Mouse (Mus musculus): ENCODE measurements at regions not wholly inside any gene's neighbourhood (a gene's known extent, or its start where the extent isn't known, plus 50 kb on each side); places are given as distances from the start of the nearest gene placed in this dataset.

- in situ Hi-C loops (cut with MboI, MseI) = no loop called here
Observed at GRCm38 (mm10) chr11:111818124-111818523, 752.2 kb downstream of the Kcnj2 start.

GRCm38 (mm10) chr11:111820356-111820755 is 754.4 kb downstream of the Kcnj2 start:
- in situ Hi-C loops (cut with MboI, MseI) = loop anchor here (10.0 kb wide), 1 partner anchor 1646 kb away; no protein-coding TSS in a partner anchor

- in situ Hi-C loops (cut with MboI, MseI) = loop anchor here (10.0 kb wide), 1 partner anchor 1654 kb away; no protein-coding TSS in a partner anchor
Observed at GRCm38 (mm10) chr11:111828455-111828854, 762.5 kb downstream of the Kcnj2 start.

- in situ Hi-C loops (cut with MboI, MseI) = no loop called here
Observed at GRCm38 (mm10) chr11:111838996-111839395, 773.0 kb downstream of the Kcnj2 start.

GRCm38 (mm10) chr11:111843728-111844258 is 777.8 kb downstream of the Kcnj2 start:
- in situ Hi-C loops (cut with MboI, MseI) = no loop called here

GRCm38 (mm10) chr11:111844382-111845027 is 778.5 kb downstream of the Kcnj2 start:
- in situ Hi-C loops (cut with MboI, MseI) = no loop called here

GRCm38 (mm10) chr11:111857288-111857687 is 791.3 kb downstream of the Kcnj2 start:
- in situ Hi-C loops (cut with MboI, MseI) = no loop called here

- in situ Hi-C loops (cut with MboI, MseI) = no loop called here
Observed at GRCm38 (mm10) chr11:111858111-111858510, 792.1 kb downstream of the Kcnj2 start.

- in situ Hi-C loops (cut with MboI, MseI) = no loop called here
Observed at GRCm38 (mm10) chr11:111865143-111865542, 799.2 kb downstream of the Kcnj2 start.

GRCm38 (mm10) chr11:111875406-111875805 is 809.4 kb downstream of the Kcnj2 start:
- in situ Hi-C loops (cut with MboI, MseI) = no loop called here

GRCm38 (mm10) chr11:111880146-111880545 is 814.2 kb downstream of the Kcnj2 start:
- in situ Hi-C loops (cut with MboI, MseI) = no loop called here

- in situ Hi-C loops (cut with MboI, MseI) = no loop called here
Observed at GRCm38 (mm10) chr11:111890026-111890425, 824.1 kb downstream of the Kcnj2 start.

- in situ Hi-C loops (cut with MboI, MseI) = no loop called here
Observed at GRCm38 (mm10) chr11:111893861-111894260, 827.9 kb downstream of the Kcnj2 start.

- in situ Hi-C loops (cut with MboI, MseI) = no loop called here
Observed at GRCm38 (mm10) chr11:111895221-111896200, 829.5 kb downstream of the Kcnj2 start.

GRCm38 (mm10) chr11:111897001-111897400 is 831.0 kb downstream of the Kcnj2 start:
- in situ Hi-C loops (cut with MboI, MseI) = no loop called here

- in situ Hi-C loops (cut with MboI, MseI) = no loop called here
Observed at GRCm38 (mm10) chr11:111904086-111904485, 838.1 kb downstream of the Kcnj2 start.

GRCm38 (mm10) chr11:111913891-111914290 is 847.9 kb downstream of the Kcnj2 start:
- in situ Hi-C loops (cut with MboI, MseI) = no loop called here

GRCm38 (mm10) chr11:111926336-111926735 is 855.7 kb upstream of the Sox9 start:
- in situ Hi-C loops (cut with MboI, MseI) = no loop called here

GRCm38 (mm10) chr11:111929366-111929765 is 852.7 kb upstream of the Sox9 start:
- in situ Hi-C loops (cut with MboI, MseI) = no loop called here

GRCm38 (mm10) chr11:111932052-111932451 is 850.0 kb upstream of the Sox9 start:
- in situ Hi-C loops (cut with MboI, MseI) = no loop called here

GRCm38 (mm10) chr11:111944282-111944681 is 837.7 kb upstream of the Sox9 start:
- in situ Hi-C loops (cut with MboI, MseI) = no loop called here

GRCm38 (mm10) chr11:111945806-111946205 is 836.2 kb upstream of the Sox9 start:
- in situ Hi-C loops (cut with MboI, MseI) = no loop called here

Data from T-helper 1 cell (primary cell).